Mouse (Mus musculus) kidney, adult 10 weeks (tissue): ENCODE data around the gene Dmrt2. TPM values are rescaled to one million over a fixed set of nuclear protein-coding genes. Genes with fewer than 3 reads are reported as not detected.

Experiments used
- polyA plus RNA-seq: library from polyadenylated mRNA; stranded (reverse); fragments of 350-450 nt; fragmentation: Illumina TruSeq; extraction: RNeasy Lipid Tissue Mini Kit (QIAGEN cat#74804); gene quantifications from one replicate; pipeline ENCODE4 v1.2.3, GENCODE M21; 2014; ENCODE audit warnings: low read depth, low replicate concordance

The Dmrt2 gene
- polyA plus RNA-seq = 3.0 TPM

DNA sequence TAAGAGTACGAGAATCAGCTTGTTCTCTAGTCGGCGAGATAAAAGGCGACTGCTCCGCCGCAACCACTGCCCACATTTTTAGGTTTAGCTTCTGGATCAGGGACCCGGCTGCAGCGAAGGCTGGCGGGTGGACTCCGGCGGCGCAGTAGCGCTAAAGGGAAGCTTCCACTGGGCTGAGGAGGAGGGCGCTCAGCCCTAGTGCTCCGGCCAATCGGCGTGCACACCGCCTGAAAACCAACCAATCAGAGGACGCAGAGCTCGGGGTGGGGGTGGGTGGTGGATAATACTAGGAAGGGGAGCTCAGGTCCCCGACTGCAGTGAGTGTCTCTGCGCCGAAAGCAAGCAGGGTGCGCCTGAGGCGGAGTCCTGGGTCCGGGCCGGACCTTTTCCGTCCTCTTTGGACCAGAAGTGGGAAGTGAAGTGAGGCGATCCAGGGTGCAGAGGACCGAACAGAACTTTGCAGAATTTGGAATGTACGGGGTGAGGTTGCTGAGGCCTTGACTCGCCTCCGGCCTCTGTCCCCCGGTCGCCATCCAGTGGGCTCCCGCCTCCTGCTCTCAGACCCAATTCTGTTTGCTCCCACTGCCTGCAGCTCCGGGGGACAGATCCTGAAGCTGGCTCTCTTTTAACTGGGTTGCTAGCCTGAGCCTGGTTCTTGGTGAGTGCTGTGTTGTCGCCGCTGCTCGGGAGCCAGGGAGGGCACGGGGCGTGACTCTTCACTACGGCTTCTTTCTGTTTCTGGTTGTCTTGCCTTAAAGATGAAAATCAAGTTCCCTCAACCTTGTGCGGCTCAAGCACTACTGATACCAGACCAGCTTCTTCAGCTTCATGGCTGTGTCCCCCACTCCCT lies at the start of gene Dmrt2:
Gene Dmrt2 (plus strand): TSS at position 311 of the 850 bp plus-strand sequence.

Other genes starting within 250 kb of the Dmrt2 start
- not detected for gene Dmrt1, start 166.8 kb upstream of the Dmrt2 start, polyA plus RNA-seq
- gene Dmrt3, start 62.1 kb upstream of the Dmrt2 start, polyA plus RNA-seq = not detected